Mouse (Mus musculus) kidney, adult 11 months (tissue): ENCODE results near the gene Nrxn3.

Experiments used
- DNase-seq: peaks from one replicate; pipeline ENCODE4 v3.0.0; 2022

The Nrxn3 gene

DNA sequence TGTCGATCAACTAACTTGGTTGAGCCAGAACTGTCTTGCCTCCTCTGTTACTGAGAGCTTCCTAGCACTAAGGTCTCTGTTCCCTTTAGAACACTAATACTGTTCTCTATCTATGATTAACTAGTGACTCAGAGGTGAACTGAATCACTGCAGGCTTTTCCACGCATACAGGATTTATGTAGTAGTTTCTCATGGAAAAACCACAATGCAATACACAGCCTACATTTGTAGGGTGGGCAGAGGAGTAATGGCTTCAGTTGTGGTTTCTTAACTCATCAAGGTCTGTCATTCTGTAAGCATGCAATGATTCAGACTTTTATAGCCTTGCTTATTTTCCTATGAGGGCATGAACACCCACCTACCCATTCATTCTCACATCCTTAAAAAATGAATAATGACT lies 1443.4 kb downstream of the Nrxn3 start:
- DNase-seq, result no peak

GRCm38 (mm10) chr12:90181566-90181965 lies 1458.9 kb downstream of the Nrxn3 start:
- DNase-seq, result no peak

DNA sequence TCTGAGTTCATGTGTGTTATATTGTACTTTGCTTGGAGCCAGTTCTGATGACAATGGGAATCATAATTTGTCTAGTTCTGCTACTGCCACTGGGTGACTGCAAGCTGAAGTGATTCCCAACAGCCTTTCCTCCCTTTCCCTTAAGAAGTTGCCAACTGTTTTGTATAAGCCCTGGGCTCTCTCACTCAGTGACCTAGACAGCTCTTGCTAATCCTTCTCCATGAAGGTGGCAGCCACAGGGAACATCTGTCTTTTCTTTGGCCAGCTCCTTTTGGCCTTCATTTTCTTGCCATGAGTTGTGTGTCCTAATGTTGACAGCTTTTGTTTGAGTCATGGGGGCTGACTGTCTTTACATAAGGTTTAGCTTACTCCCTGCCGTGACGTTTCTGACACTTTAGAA lies 1460.3 kb downstream of the Nrxn3 start:
- DNase-seq, result no peak

GRCm38 (mm10) chr12:90196161-90196560 lies 1473.5 kb downstream of the Nrxn3 start:
- DNase-seq, result no peak

- no peak for DNase-seq
Observed at GRCm38 (mm10) chr12:90197994-90198393, 1475.3 kb downstream of the Nrxn3 start.

GRCm38 (mm10) chr12:90202501-90202900 lies 1479.8 kb downstream of the Nrxn3 start:
- DNase-seq, result no peak

GRCm38 (mm10) chr12:90211410-90211809 lies 1488.7 kb downstream of the Nrxn3 start:
- no peak for DNase-seq

GRCm38 (mm10) chr12:90217060-90217459 lies 1494.4 kb downstream of the Nrxn3 start:
- DNase-seq, result no peak

- no peak for DNase-seq
Observed at GRCm38 (mm10) chr12:90229062-90229461, 1506.4 kb downstream of the Nrxn3 start.

GRCm38 (mm10) chr12:90236093-90236492 lies 1513.4 kb downstream of the Nrxn3 start:
- no peak for DNase-seq

- DNase-seq, result no peak
Observed at GRCm38 (mm10) chr12:90260301-90260700, 1537.6 kb downstream of the Nrxn3 start.

DNA sequence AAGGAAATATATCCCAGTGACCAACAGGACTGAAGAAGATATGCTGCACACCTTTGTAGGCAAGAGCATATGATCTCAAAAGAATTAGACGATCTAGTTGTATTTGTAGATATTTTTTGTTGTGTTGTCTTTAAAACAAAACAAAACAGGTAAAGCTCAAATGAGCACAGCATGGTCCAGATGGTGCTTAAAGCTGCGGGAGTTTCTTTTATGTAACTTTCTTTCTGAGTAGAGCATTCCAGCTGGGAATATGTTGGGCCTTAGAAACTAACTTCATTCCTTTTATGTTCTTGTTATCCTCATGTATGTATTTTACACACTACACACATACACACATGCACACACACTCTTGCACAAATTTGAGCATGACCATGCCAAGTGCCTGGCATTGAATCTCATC lies 1545.4 kb downstream of the Nrxn3 start:
- no peak for DNase-seq

DNA sequence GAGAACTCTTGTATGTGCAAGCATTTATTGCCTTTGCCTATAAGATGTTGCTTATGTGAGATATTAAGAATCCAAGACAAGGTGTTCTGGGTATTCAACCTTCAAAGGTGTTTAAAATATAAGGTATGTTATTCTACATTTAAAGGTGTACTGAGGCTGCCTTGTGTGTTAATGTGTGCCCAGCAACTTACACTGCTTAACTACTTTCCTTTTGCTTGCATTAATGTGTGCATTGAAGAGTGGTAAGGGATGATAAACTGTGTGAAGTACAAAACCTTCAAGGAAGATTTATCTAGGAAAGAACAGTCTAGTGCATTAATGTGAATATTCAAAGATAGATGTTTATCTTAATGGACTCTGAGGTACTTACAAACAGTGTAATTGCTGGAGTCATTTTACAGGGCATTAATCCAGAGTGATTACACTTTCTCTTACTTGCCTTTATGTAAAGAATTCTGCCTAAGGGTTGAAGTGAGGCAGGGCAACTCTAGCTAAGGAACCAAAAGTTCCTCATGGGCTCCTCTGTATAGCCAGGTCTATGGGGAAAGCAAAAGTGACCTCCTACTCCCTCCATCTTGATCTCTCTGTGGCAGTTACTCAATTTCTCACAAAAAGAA lies 1548.2 kb downstream of the Nrxn3 start:
- no peak for DNase-seq

DNA sequence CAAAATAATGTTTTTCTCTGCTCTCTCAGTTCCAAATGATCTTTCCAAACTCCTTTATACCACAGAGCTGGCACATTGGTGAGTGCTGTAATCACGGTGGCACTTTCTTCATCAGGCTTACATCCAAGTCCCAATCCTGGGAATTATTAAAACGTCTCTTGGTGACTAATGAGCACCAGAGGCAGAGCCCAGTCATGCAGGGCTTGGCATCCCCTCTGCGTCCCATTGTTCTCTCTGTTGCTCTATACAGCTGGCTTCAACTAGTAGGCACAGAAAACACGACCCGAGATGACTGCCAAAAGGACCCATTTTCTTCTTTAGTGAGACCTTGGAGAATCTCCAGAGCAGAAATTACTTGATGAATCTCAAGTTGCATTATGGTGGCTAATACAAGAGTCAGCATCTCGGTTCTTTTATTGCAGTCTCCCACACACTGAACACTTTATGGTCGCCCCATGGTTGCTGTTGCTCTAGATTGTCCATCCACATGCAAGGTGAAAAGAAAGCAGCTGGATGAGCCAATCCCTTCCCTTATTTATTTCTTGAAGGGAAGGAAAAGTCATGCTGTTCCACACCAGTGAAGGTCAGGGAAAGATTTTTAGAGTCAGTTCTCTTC lies 1552.1 kb downstream of the Nrxn3 start:
- no peak for DNase-seq

DNA sequence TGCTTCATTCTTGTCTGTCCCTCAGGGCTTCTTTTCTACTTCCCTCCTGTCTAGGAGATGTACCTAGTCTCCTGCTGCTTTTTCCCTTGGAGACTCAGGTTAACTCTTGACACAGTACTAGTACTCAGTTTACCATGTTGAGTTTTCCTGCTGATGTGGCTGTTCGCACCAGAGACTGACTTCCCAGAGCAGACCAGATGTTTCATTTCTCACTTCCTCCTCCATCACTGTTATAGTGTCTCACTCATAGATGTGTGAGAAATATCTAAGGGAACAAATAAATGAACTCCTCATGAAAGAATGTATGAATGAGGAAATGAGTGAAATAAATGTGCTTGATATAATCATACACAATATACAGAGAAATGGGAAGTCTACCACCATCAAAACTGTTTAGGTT lies 1558.6 kb downstream of the Nrxn3 start:
- no peak for DNase-seq

GRCm38 (mm10) chr12:90283022-90283421 lies 1560.3 kb downstream of the Nrxn3 start:
- no peak for DNase-seq

GRCm38 (mm10) chr12:90302671-90303070 lies 1580.0 kb downstream of the Nrxn3 start:
- no peak for DNase-seq

GRCm38 (mm10) chr12:90331806-90332205 lies 1609.1 kb downstream of the Nrxn3 start:
- no peak for DNase-seq

- no peak for DNase-seq
Observed at GRCm38 (mm10) chr12:90332459-90332858, 1609.8 kb downstream of the Nrxn3 start.

DNA sequence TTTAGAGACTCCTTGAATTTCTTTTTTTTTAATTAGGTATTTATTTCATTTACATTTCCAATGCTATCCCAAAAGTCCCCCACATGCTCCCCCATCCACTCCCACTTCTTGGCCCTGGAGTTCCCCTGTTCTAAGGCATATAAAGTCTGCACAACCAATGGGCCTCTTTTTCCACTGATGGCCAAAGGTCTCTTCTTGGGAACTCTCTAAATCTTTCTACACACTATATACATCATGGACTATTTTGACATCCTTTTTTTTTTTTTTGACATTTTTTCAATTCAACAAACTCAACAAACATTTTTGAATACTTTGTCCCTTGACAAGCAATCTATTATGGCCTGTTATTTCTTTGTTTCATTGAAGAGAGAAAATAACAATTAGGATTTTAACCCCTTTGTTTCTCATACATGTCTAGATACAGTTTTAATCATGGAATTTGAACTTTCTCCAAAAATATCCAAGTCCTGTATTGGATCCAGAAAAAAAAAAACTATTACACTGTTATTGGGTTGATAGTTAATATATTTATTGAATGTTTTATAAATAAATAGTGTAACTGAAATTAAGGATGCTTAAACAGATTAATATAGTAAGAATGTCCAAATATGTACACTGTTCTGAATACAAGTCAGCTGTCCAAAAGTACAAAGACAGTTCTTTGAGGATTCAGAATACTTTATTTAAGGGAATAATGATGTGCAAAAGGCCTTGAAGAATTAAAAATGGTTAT lies 1615.0 kb downstream of the Nrxn3 start:
- no peak for DNase-seq

GRCm38 (mm10) chr12:90338229-90338557 lies 1615.5 kb downstream of the Nrxn3 start:
- no peak for DNase-seq
